Mouse (Mus musculus) mouse embryonic stem cell (cell line): ENCODE measurements around the gene Olfr460.
"Not testable (repeated sequence)": the region's sequence is repeated elsewhere in the genome, so short reads cannot be mapped to it uniquely, and the experiment has no call there.

Experiments
- in situ Hi-C, 2 experiments: fragments of 300-500 bp; cut with MboI; formaldehyde crosslinking; loops; 1 replicate in 1 of 2; 3 replicates in 1 of 2; pipeline ENCODE4 v1.14.3; 2019 to 2020; ENCODE audit warnings: low sequenced_read_pairs in 2 of 2, low pct_unique_long_range_greater_than_20kb in 1 of 2, mixed read lengths in 1 of 2; ENCODE audit not compliant: unreplicated experiment in 1 of 2

Gene Olfr460

GRCm38 (mm10) chr6:40569187-40569586, at the start of gene Olfr460:
Olfr460 (plus strand) TSS chr6:40569487.
- in situ Hi-C loops = no loop called here

- in situ Hi-C loops = no loop called here
These were observed 24.6 kb upstream of the Olfr460 start for GRCm38 (mm10) chr6:40544690-40545089.

GRCm38 (mm10) chr6:40554950-40555349, 14.3 kb upstream of the Olfr460 start, which contains the start of gene Olfr461:
Olfr461 (minus strand) TSS chr6:40555050.
- in situ Hi-C loops = no loop called here

- in situ Hi-C loops = no loop called here
These were observed 4.3 kb downstream of the Olfr460 start for GRCm38 (mm10) chr6:40573618-40574017.

GRCm38 (mm10) chr6:40576305-40576704, 7.0 kb downstream of the Olfr460 start:
- in situ Hi-C loops = no loop called here

- in situ Hi-C loops = no loop called here
These were observed 15.0 kb downstream of the Olfr460 start for GRCm38 (mm10) chr6:40584336-40584735.

GRCm38 (mm10) chr6:40585645-40586044, 16.4 kb downstream of the Olfr460 start, which contains the start of gene Clec5a:
Clec5a (minus strand) TSS chr6:40585821.
- in situ Hi-C loops = no loop called here

GRCm38 (mm10) chr6:40588346-40588745, 19.1 kb downstream of the Olfr460 start:
- in situ Hi-C loops = no loop called here

GRCm38 (mm10) chr6:40594804-40595550, 25.7 kb downstream of the Olfr460 start:
- in situ Hi-C loops = no loop called here

- in situ Hi-C loops = not testable (repeated sequence)
These were observed 29.3 kb downstream of the Olfr460 start for GRCm38 (mm10) chr6:40598546-40598945.

- in situ Hi-C loops = no loop called here
These were observed 38.1 kb downstream of the Olfr460 start for GRCm38 (mm10) chr6:40607431-40607830.

GRCm38 (mm10) chr6:40610244-40610643, 41.0 kb downstream of the Olfr460 start:
- in situ Hi-C loops = no loop called here

GRCm38 (mm10) chr6:40613260-40613852, 44.1 kb downstream of the Olfr460 start, which contains the start of gene Tas2r138:
Tas2r138 (minus strand) TSS chr6:40613310.
- in situ Hi-C loops = no loop called here

- in situ Hi-C loops = no loop called here
These were observed 48.7 kb downstream of the Olfr460 start for GRCm38 (mm10) chr6:40617965-40618364.
